In genomic region chr13:74121141-74121602, GRCm38 (mm10) we compare ENCODE assay signal across 8 mouse cellular contexts. TPM values are rescaled to one million over a fixed set of nuclear protein-coding genes. Genes with fewer than 3 reads are reported as not detected.
DNase-seq lines count a peak whose midpoint lies in the region; ATAC-seq and TF ChIP-seq lines count a peak whose summit lies in the region.

Gene Slc9a3 (plus strand): TSS chr13:74121457.

- no peaks in the 10 kb centered on the region for H3K4me1 ChIP-seq in bone marrow macrophage, adult 2 months (ENCODE audit: control insufficient read depth, insufficient read depth, low read length)
- peaks cover 10% of the 10 kb centered on the region for H3K4me1 ChIP-seq in heart, embryonic 15.5 days (replicated peaks)
- peaks cover 9% of the 10 kb centered on the region; the same call in 1 of the 2 replicates for H3K4me1 ChIP-seq in midbrain, postnatal 0 days (ENCODE audit: insufficient read depth, low read length)

- peaks cover 49% of the 10 kb centered on the region for H3K27me3 ChIP-seq in heart, embryonic 15.5 days
- peaks cover 25% of the 10 kb centered on the region; the same call in 1 of the 2 replicates for H3K27me3 ChIP-seq in midbrain, postnatal 0 days (ENCODE audit: insufficient read depth, low read length)

- peak within 1 kb of the TSS; percentile 34 for H3K9ac ChIP-seq in heart, embryonic 15.5 days
- H3K9ac ChIP-seq in midbrain, postnatal 0 days (replicated peaks; ENCODE audit: low read length, poor library complexity, severe bottlenecking) = peak within 1 kb of the TSS; percentile 50

- no peaks in the 10 kb centered on the region for H3K36me3 ChIP-seq in heart, embryonic 15.5 days
- no peaks in the 10 kb centered on the region for H3K36me3 ChIP-seq in midbrain, postnatal 0 days (ENCODE audit: insufficient read depth, low read length)

- H3K4me2 ChIP-seq in heart, embryonic 15.5 days = peak within 1 kb of the TSS; percentile 82
- peak within 1 kb of the TSS; percentile 92 for H3K4me2 ChIP-seq in midbrain, postnatal 0 days (ENCODE audit: low read depth, low read length, poor library complexity, severe bottlenecking)

- WGBS in heart, embryonic 15.5 days = under 1% methylated on average over 35 of the region's 35 CpGs
- under 1% methylated on average over 33 of the region's 35 CpGs for WGBS in midbrain, postnatal 0 days

- peak within 1 kb of the TSS; percentile 29 for H3K4me3 ChIP-seq in bone marrow macrophage, adult 2 months (ENCODE audit: insufficient read depth, low read length)
- peak within 1 kb of the TSS; percentile 44 for H3K4me3 ChIP-seq in heart, embryonic 15.5 days
- peak within 1 kb of the TSS; percentile 46 for H3K4me3 ChIP-seq in midbrain, postnatal 0 days (ENCODE audit: low read depth, low read length)

- intact Hi-C loops in left cerebral cortex, postnatal 36 days (cut with DNase I) = no loop called here

- ATAC-seq in heart, embryonic 15.5 days (replicated peaks; ENCODE audit: insufficient number of reproducible peaks, insufficient read depth, low FRiP score, low read depth) = no peak
- ATAC-seq in midbrain, postnatal 0 days (ENCODE audit: low FRiP score) = peak; percentile 54

- no peaks in the 10 kb centered on the region for H3K9me3 ChIP-seq in heart, embryonic 15.5 days (replicated peaks)
- H3K9me3 ChIP-seq in midbrain, postnatal 0 days (ENCODE audit: low read length) = no peaks in the 10 kb centered on the region

- DNase-seq in left cerebral cortex, postnatal 36 days (ENCODE audit: low spot score in 2 of 2) = peak; percentile 12 to 18
- DNase-seq in left cerebral cortex, adult 8-10 months (ENCODE audit: low spot score in 2 of 2) = no peak
- peak; percentile 80 for DNase-seq in kidney, postnatal 14 days
- no peak for DNase-seq in midbrain, postnatal 0 days (ENCODE audit: low spot score)
- no peak for DNase-seq in gastrocnemius, postnatal 10 days
- no peak for DNase-seq in natural killer cell, adult 2 months (ENCODE audit: low spot score in 2 of 2)

- TF ChIP-seq POLR2A in bone marrow macrophage, adult 2 months (IDR thresholded peaks at IDR 0.05; ENCODE audit: borderline replicate concordance, low read depth, low read length) = no peak

- no peak within 1 kb of the TSS for H3K27ac ChIP-seq in bone marrow macrophage, adult 2 months (ENCODE audit: insufficient read depth, low read depth, low read length)
- no peak within 1 kb of the TSS for H3K27ac ChIP-seq in heart, embryonic 15.5 days
- H3K27ac ChIP-seq in midbrain, postnatal 0 days (ENCODE audit: low read depth, low read length) = no peak within 1 kb of the TSS

- TF ChIP-seq CTCF in bone marrow macrophage, adult 2 months (IDR thresholded peaks at IDR 0.05; ENCODE audit: low read depth, low read length) = no peak
- no peak for TF ChIP-seq CTCF in midbrain, postnatal 0 days (IDR thresholded peaks at IDR 0.05)

RNA-seq across cellular contexts. Expression of gene Slc9a3, which starts in this region (rescaled TPM):
- 1 to 10 TPM; 1.4 to 2.4 TPM for total RNA-seq in left cerebral cortex, postnatal 36 days (2021)
- total RNA-seq in left cerebral cortex, adult 8-10 months (2022) = 1 to 10 TPM; 2.0 to 2.7 (median 2.4) TPM
- not detected in 2 replicates for polyA plus RNA-seq in bone marrow macrophage, adult 2 months (2012; ENCODE audit: insufficient read depth, insufficient read length, missing spikeins)
- polyA plus RNA-seq in heart, embryonic 15.5 days (2015; fragmentation: Nextera tagmentation; extraction: Ambion mirVana) = 0.09 TPM in 1 of 2 replicates, not detected in the other
- total RNA-seq in midbrain, postnatal 0 days (2014; rRNA removed) = 0.49 and 1.4 TPM in 2 replicates
- 1.0 and 1.1 TPM in 2 replicates for polyA plus RNA-seq in midbrain, postnatal 0 days (2015; fragmentation: Nextera tagmentation; extraction: Ambion mirVana)
- total RNA-seq in gastrocnemius, postnatal 10 days (2021) = 1 to 10 TPM in 1 of 2 experiments, under 1 TPM in 1; 0.77 to 1.6 TPM

Comparison
In these comparisons a context has a peak if more than half of its experiments do, and no peak if none do; other contexts are left out.
1. DNase-seq: peak in left cerebral cortex, postnatal 36 days (2 of 2) and kidney, postnatal 14 days (single experiment); none in left cerebral cortex, adult 8-10 months (0 of 2), midbrain, postnatal 0 days (single experiment), gastrocnemius, postnatal 10 days (single experiment) and natural killer cell, adult 2 months (0 of 2).
2. Peak in every context shown above with its lines, with median percentiles within 50 percentile points of each other: H3K4me3 ChIP-seq.